In genomic region chr16:95307823-95308360, GRCm38 (mm10) we compare ENCODE assay signal across 28 mouse cellular contexts. TPM values are rescaled to one million over a fixed set of nuclear protein-coding genes. Genes with fewer than 3 reads are reported as not detected.
"Had no signal": no experiment of that assay in that cellular context is flagged by ENCODE, and none has a peak within 500 bp of the region (broad histone marks: within the 10 kb centered on the region; RNA-seq: fewer than 3 reads in every experiment).

No protein-coding gene starts in this region.

- H3K4me3 ChIP-seq: embryonic facial prominence, embryonic 10.5 days; embryonic facial prominence, embryonic 12.5 days; embryonic facial prominence, embryonic 13.5 days; embryonic facial prominence, embryonic 15.5 days; erythroblast, embryonic 14.5 days; forebrain, embryonic 10.5 days; forebrain, embryonic 12.5 days; forebrain, embryonic 13.5 days; forebrain, embryonic 15.5 days; gastrocnemius, adult 2 months had no signal

- ATAC-seq: forebrain, embryonic 13.5 days; forebrain, embryonic 14.5 days; forebrain, embryonic 15.5 days; forebrain, embryonic 16.5 days; forebrain, postnatal 0 days had no signal

- H3K9me3 ChIP-seq: embryonic facial prominence, embryonic 10.5 days; embryonic facial prominence, embryonic 12.5 days; embryonic facial prominence, embryonic 13.5 days; embryonic facial prominence, embryonic 15.5 days; forebrain, embryonic 10.5 days; forebrain, embryonic 12.5 days; forebrain, embryonic 13.5 days; forebrain, embryonic 15.5 days had no signal

- DNase-seq: cerebellum, adult 18-20 months; cerebellum, adult 2 months; cerebellum, adult 8-10 months; cerebellum, adult 9-10 months; cerebellum, adult 9-11 months; cerebellum, postnatal 10 days; cerebellum, postnatal 14 days; cerebellum, postnatal 25 days; cerebellum, postnatal 36 days; embryo, embryonic 11 days; forebrain, postnatal 0 days; gastrocnemius, adult 2 months; gastrocnemius, postnatal 10 days; gastrocnemius, postnatal 14 days; gastrocnemius, postnatal 25 days; gastrocnemius, postnatal 36 days; heart, adult 11 months had no signal

- H3K9ac ChIP-seq: embryonic facial prominence, embryonic 12.5 days; embryonic facial prominence, embryonic 13.5 days; embryonic facial prominence, embryonic 15.5 days; forebrain, embryonic 12.5 days; forebrain, embryonic 13.5 days; forebrain, embryonic 15.5 days; forebrain, postnatal 0 days had no signal

- H3K27me3 ChIP-seq: embryonic facial prominence, embryonic 12.5 days; embryonic facial prominence, embryonic 13.5 days; embryonic facial prominence, embryonic 15.5 days; forebrain, embryonic 12.5 days; forebrain, embryonic 13.5 days; forebrain, embryonic 15.5 days had no signal

- H3K4me1 ChIP-seq: embryonic facial prominence, embryonic 12.5 days; embryonic facial prominence, embryonic 13.5 days; forebrain, embryonic 12.5 days; forebrain, embryonic 13.5 days; forebrain, embryonic 15.5 days had no signal

- H3K27ac ChIP-seq: embryonic facial prominence, embryonic 10.5 days; embryonic facial prominence, embryonic 12.5 days; embryonic facial prominence, embryonic 13.5 days; embryonic facial prominence, embryonic 15.5 days; forebrain, embryonic 10.5 days; forebrain, embryonic 12.5 days; forebrain, embryonic 13.5 days; forebrain, embryonic 15.5 days; gastrocnemius, adult 2 months had no signal

- H3K36me3 ChIP-seq: embryonic facial prominence, embryonic 10.5 days; embryonic facial prominence, embryonic 12.5 days; embryonic facial prominence, embryonic 13.5 days; embryonic facial prominence, embryonic 15.5 days; forebrain, embryonic 10.5 days; forebrain, embryonic 12.5 days; forebrain, embryonic 15.5 days had no signal

- H3K4me2 ChIP-seq: embryonic facial prominence, embryonic 12.5 days; embryonic facial prominence, embryonic 13.5 days; embryonic facial prominence, embryonic 15.5 days; forebrain, embryonic 12.5 days; forebrain, embryonic 13.5 days; forebrain, embryonic 15.5 days had no signal

RNA-seq across cellular contexts. Expression of gene Kcnj15, which starts 50.5 kb away (rescaled TPM):
- polyA plus RNA-seq: cerebellum, adult 2 months; forebrain, embryonic 16.5 days had no signal
